Mouse (Mus musculus) adrenal gland, adult (tissue): Measurements from ENCODE around the gene Gpd1.

Experiments
- DNase-seq, 2 experiments: peaks; one replicate each; pipeline ENCODE4 v3.0.0; 2022 to 2023; ENCODE audit warnings: low spot score in 1 of 2; ENCODE audit not compliant: inconsistent age in 2 of 2

Gene Gpd1

DNA sequence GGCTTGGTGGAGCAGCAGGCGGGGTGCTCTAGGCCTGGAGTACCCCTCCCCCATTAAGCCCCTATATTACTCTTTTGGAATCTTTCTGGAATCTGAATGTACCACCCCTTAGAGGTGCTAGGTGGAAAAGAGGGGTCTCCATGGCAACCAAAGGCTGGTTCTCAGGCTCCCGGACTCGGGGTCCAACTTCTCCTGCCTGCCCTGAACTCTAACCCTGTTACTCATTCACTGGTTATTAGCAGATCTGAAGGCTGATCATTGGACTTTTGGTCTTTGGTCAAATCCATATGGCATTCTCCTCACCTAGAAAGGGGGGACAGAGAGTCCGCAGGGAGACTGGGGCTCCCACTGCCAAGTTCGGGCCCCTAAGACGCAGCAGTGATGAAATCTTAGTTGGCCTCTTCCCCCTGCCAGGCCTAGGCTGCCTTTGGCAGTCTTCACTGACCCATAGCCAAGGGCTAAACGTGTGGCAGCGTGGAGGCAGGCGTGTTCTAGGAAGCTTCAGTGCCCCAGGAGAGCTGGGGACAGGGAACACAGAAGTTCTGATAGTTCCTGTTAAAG, 1.2 kb downstream of the Gpd1 start:
- DNase-seq = peak in 1 of 2 experiments; percentile 62

- no peak for DNase-seq
Measured at GRCm38 (mm10) chr15:99719865-99720264, 2.5 kb downstream of the Gpd1 start.

- peak; percentile 46 to 62 for DNase-seq
Measured at GRCm38 (mm10) chr15:99721921-99722743, 4.8 kb downstream of the Gpd1 start.

DNA sequence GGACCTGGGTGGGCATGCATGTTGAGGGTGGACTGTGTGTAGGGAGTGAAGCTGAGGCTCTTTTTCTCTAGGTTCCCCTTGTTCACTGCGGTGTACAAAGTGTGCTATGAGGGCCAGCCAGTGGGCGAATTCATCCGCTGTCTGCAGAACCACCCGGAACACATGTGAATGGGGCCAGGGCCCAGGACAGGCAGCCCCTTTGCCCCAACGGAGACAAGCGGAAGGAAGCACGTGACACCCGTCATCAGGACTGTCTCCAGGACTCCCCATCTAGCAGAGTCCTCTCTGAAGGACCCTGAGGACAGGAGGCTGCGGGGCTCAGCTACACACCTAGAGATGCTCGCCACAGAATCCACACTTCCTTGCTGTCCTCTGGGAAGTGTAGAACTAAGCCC, 5.8 kb downstream of the Gpd1 start:
- peak in 1 of 2 experiments; percentile 45 for DNase-seq

- DNase-seq = peak in 1 of 2 experiments; percentile 94
Measured at GRCm38 (mm10) chr15:99723515-99724291, 6.4 kb downstream of the Gpd1 start.

DNA sequence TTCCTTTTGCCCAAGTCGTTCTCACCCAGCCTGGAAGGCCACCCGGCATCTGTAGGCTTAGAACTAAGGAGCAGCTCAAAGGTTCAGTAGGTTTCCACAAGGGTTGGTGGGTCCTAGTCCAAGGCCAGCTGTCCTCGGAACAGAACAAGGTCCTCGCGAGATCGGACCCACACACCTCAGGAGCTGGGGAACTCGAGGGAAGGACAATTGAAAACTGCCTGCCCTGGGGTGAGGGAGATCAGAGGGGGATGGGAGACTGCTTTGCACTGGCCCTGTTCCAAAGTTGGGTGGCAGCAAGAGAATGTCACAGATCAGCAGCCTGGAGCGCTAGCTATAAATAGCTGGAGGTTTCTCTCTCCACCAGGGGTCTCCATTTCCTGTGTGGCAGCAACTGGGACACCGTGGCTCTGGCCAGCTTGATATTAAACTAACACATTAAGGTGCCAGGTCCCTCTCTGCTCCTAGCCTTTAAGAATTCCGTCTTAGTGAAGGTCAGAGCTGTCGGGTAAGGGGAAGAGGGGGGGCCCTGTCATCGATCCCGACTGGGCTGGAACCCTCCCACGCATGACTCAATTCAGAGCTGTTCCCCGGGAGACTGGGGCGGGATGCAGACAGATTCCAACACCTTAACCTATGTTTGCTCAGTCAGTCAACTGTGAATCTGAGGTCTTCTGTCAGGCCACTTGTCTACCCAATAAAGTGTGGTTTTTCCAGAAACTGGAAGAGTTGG, 7.1 kb downstream of the Gpd1 start:
- DNase-seq = peak; percentile 91 to 97

- DNase-seq = peak; percentile 96 to 99
Measured at GRCm38 (mm10) chr15:99725341-99726155, 8.2 kb downstream of the Gpd1 start, which contains the start of gene Cox14. Gene Cox14, plus strand, starts transcription at chr15:99725618.

DNA sequence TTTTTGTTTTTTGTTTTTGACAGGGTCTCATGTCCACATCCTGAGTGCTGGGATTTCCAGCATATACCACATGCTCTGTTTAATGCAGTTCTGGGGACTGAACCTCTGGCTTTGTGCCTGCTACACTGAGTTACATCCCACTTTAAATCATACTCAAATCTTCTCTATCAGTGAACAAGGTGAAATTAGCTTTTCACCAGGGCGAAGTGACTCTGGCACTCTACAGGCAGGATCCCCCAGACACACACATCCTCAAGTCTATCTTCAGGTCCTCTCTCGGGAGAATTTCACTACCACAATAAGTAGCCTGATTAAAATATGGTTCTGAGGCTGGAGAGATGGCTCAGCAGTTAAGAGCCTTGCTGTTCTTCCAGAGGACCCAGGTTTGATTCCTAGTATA, 9.2 kb downstream of the Gpd1 start:
- peak; percentile 14 to 62 for DNase-seq

DNA sequence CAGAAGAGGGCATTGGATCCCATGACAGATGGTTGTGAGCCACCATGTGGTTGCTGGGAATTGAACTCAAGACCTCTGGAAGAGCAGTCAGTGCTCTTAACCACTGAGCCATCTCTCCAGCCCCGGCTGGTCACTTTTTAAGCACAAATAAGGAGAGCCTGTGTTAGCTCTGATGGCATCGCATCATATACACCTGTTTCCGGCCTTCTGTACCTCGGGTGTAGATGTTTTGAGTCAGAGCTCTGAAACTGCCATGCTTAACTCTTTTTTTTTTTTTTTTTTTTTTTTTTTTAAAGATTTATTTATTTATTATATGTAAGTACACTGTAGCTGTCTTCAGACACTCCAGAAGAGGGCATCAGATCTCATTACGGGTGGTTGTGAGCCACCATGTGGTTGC, 9.7 kb downstream of the Gpd1 start:
- DNase-seq = peak in 1 of 2 experiments; percentile 6

DNA sequence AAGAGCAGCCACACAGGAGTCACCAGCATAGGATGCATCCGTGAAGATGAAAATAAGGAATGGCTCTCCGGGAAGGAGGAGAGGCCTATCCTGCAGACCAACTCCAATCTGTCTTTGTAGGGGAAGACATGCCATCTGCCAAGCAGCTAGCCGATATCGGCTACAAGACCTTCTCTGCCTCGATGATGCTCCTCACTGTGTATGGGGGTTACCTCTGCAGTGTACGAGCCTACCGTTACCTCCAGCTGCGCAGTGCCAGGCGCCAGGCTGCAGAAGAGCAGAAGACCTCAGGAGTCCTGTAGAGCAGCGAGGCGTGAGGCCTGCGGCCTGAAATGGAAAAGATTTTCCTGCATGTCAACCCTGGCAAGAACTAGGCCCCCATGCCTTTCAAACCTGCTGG, 10.2 kb downstream of the Gpd1 start:
- DNase-seq = peak in 1 of 2 experiments; percentile 23

- peak in 1 of 2 experiments; percentile 15 for DNase-seq
Measured at GRCm38 (mm10) chr15:99728211-99728610, 10.9 kb downstream of the Gpd1 start.

DNA sequence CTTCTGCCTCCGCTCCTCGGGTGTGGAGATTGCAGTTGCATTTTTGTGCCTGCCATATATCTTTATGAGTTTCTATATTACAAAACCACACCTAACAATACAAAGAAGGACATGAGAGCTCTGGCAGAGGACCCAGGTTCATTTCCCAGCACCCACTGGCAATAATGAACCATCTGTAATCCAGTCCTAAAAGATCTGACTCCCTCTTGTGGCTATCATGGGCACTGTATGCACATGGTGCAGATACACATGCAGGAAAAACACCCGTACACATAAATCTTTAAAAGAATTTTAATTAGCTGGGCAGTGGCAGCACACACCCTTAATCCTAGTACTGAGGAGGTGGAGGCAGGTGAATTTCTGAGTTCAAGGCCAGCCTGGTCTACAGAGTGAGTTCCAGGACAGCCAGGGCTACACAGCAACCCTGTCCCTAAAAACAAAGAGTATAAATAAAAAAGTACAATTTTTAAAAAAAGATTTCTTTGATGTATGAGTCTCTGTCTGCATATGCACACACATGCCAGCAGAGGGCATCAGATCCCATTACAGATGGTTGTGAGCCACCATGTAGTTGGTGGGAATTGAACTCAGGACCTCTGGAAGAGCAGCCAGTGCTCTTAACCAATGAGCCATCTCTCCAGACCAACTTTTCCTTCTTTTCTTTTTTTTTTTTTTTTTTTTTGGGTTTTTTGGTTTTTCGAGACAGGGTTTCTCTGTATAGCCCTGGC, 11.9 kb downstream of the Gpd1 start:
- peak in 1 of 2 experiments; percentile 11 for DNase-seq

GRCm38 (mm10) chr15:99731167-99731566, 13.9 kb downstream of the Gpd1 start:
- DNase-seq = no peak

- no peak for DNase-seq
Measured at GRCm38 (mm10) chr15:99731678-99732077, 14.4 kb downstream of the Gpd1 start.

DNA sequence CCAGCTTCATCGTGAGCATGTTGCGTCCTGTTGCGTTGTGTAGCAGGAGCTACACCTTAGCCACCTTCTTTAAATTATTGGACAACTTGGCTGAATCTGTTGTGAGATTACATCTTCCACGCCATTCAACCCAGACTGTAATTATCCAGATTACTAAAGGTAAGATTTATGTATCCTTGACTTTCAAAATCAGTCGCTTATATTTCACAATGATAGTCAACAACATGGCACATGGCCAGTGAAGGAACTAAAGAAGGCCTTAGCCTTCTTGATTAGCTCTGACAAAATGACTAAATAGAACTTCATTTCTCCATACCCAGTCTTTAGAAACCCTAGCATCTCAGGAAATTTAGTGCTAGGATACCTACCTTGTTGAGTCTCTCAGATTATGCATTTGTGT, 15.9 kb downstream of the Gpd1 start:
- DNase-seq = peak in 1 of 2 experiments; percentile 84

DNA sequence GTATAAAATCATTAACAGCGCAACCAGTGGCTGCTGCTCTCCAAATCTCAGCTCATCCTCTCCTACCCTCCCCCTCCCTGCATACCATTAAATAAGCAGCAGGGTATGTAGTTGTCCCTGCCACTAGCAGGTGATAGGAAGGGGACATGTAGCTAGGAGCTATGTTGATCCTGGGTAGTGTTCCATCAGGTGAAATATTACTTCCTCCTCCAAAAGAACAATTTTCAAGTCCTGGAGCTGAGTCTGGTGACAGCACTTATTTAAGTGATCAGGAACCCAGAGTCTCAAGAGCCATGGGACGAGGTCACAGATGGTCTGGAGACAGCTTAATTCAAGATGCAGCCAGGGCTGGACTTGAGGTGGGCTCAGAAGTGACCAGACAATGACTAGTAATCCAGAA, 18.3 kb downstream of the Gpd1 start:
- peak; percentile 100 for DNase-seq

- DNase-seq = no peak
Measured at GRCm38 (mm10) chr15:99736675-99737074, 19.4 kb downstream of the Gpd1 start.

DNA sequence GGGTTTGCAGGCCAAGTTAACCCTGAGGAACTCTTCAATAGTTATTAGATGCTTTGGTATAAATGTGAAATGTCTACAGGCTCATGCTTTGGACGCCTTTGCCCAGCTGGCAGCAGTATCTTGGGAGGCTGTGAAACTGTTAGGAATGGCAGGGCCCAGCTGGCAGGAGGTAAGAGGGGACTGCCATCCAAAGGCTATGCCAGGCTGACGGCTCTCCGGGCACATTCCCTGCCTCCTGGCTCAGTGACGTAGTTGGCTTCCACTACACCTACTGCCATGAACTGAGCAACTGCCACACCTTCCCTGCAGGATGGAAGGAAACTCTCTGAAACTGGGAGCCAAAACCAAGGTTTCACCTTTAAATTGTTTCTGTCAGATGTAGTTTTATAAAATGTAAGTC, 22.9 kb downstream of the Gpd1 start:
- DNase-seq = no peak

DNA sequence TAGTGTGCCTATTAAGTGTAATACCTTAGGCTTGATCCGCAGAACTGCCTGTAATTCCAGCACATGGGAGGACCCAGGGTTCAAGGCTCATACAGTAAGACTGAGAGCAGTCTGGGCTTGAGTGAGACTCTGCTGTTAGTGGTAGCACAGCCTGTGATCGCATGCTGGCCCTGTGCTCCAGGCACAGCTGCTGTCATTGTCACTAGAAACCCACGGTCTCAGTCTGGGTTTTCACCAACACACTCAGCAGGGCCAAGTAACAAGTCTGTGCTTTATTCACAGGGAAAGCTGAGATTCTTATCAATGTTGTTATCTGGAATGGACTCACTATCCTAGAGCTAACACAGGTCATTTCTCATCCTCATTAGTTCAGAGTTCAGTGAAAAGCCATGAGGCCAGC, 36.9 kb downstream of the Gpd1 start:
- DNase-seq = no peak

DNA sequence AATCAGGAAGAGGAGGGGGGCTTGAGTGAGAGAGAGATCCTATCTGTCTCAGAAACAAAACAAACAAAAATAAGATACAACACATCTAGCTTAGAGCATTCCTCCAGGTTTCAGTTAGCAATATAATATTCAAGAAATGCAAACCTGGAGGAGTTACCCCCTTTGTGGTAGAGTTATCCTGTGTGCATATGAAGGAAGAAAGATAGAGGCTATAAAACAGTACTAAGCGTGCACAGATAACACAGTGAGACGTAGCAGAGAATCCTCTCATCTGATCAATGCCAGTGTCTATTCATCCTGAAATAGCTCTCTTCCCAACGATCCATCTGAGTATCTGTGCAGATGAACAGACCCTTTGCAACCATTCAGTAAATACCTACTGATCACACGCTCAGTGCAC, 50.2 kb downstream of the Gpd1 start:
- no peak for DNase-seq
